Mouse (Mus musculus): ENCODE measurements at regions not wholly inside any gene's neighbourhood (a gene's known extent, or its start where the extent isn't known, plus 50 kb on each side); places are given as distances from the start of the nearest gene placed in this dataset.

DNA sequence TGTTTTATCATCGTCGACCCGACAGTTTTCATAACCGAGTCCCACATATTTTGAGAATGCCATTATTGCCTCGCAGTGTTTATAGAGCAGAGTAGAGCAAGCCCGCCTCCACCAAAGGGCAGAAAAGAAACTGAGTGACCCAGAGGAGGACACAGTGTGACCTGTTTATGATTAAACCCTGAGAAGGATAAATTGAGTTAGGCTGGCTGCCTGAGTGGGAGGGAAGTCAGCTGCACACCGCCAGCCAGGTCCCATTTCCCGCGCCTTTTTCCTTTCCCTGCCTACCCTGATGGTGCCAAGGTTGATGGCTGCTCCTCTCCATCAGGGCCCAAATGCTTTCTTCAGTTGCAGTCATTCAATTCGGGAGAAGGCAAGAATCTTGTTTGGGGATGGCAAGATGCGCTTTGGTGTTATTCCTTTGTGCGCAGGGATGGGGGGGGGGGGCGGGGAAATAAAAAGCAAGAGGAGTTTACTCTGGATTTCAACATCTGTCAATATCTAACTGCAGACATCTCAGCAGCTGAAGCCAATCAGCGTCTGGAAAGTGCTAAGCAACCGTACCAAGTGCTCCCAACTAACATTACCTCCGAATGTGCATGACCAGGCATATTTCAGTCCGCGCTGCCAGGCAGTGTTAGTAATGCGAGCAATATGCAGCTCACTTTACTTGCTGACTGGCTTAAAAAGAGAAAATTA lies 80.6 kb upstream of the Efna5 start:
- Histone ChIP-seq H3K4me3 (no peak overlapping the region), H3K4me1 (peaks cover 7% of the 10 kb centered on the region; the same call in 1 of the 2 replicates), H3K27me3 (ENCODE audit: insufficient read depth, poor library complexity, severe bottlenecking) (no peaks in the 10 kb centered on the region), H3K9me3 (no peaks in the 10 kb centered on the region), H3K27ac (no peak overlapping the region), H3K36me3 (no peaks in the 10 kb centered on the region)
- WGBS: 85% methylated on average over 19 of the region's 19 CpGs
- no peak for DNase-seq (ENCODE audit: low spot score)

DNA sequence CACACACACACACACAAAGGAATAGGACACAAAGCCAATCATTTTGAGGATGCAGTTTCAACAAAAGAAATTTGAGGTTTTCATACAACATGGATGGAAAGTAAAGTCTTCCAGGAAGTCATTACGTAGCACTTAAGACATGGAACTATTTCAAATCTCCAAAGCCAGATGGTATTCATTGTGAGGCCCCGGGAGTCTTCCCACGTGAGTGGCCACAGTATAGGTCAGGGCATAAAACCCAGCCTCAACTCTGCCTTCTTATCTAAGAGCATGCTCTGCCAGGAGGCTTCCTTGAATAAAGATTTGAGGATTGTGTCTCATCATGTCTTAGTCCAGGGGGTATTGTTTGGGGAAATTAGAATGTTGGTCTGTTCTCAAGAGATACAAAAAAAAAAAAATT lies 78.0 kb upstream of the Efna5 start:
- H3K27me3 ChIP-seq (ENCODE audit: insufficient read depth, poor library complexity, severe bottlenecking): no peaks in the 10 kb centered on the region
- no peak for DNase-seq (ENCODE audit: low spot score)

DNA sequence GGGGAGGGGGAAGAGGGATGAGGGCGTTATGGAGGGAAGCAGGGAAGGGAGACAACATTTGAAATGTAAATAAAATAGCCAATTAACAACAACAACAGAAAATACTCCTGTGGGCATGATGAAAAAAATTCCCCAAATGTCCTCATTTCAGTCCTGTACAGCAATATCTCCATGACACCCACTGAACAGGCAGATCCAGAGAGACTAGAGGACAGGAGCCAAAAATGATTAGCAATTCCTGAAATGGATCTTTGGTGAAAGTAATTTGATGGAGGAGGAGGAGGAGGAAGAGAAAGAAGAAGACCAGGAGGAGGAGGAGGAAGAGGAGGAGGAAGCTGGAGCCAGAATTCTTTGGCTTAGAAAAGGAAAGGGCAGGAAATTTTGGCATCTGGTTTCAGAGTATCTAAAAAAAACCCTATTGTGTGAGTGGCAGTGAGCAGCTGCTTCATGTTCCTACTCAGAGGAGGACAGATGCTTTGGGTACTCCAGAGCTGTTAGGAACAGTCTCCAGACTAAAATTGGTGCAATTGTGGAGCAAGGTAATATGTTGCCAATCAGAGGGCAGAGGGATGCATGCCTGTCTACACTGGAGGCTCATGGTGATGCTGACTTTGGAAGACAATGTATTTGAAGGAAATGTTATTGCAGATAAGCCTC lies 66.5 kb upstream of the Efna5 start:
- H3K27me3 ChIP-seq (ENCODE audit: insufficient read depth, poor library complexity, severe bottlenecking): no peaks in the 10 kb centered on the region
- H3K9me3 ChIP-seq: no peaks in the 10 kb centered on the region
- DNase-seq (ENCODE audit: low spot score): no peak
- no peak overlapping the region for H3K4me3 ChIP-seq
- no peak overlapping the region for H3K27ac ChIP-seq
- no peaks in the 10 kb centered on the region for H3K4me1 ChIP-seq
- WGBS: 80% methylated on average over 1 of the region's 1 CpGs
- H3K36me3 ChIP-seq: no peaks in the 10 kb centered on the region

More for the DNA sequence above, 78.0 kb upstream of the Efna5 start:
- WGBS: 59% methylated on average over 3 of the region's 3 CpGs
- Histone ChIP-seq H3K27ac (no peak overlapping the region), H3K36me3 (no peaks in the 10 kb centered on the region), H3K4me3 (no peak overlapping the region), H3K4me1 (peaks cover 4% of the 10 kb centered on the region; the same call in 1 of the 2 replicates), H3K9me3 (no peaks in the 10 kb centered on the region)

DNA sequence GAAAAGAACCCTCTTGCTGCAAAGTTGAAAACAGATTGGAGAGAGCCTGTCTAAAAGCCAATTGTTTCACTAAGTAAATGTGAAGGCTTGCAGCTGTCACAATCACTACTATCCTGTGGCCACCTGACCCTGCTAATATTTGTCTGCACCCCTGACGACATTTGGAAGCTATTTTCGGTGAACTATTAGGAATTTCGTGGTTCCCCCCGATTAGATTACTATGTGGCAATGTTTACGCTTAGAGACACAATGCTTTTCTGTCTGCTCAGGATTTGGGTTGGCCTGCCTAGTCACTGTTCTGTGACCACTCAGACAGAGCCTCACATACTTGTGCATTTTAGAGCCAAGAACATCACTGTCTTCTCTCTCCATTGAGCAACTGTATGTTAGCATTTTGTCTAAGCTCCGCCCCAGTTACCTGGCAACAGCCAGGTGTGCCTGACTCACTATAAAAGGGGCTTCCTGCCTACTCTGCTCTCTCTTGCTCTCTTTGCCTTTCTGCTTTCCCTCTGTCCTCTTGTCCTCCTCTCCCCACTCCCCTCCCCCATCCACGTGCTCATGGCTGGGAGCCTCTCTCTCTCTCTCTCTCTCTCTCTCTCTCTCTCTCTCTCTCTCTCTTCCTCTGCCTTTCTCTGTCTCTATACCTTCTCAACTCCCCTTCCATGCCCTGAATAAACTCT lies 59.6 kb upstream of the Efna5 start:
- H3K27ac ChIP-seq: no peak overlapping the region
- no peak overlapping the region for H3K4me3 ChIP-seq
- H3K27me3 ChIP-seq (ENCODE audit: insufficient read depth, poor library complexity, severe bottlenecking): no peaks in the 10 kb centered on the region
- no peaks in the 10 kb centered on the region for H3K9me3 ChIP-seq
- H3K4me1 ChIP-seq: peaks cover 9% of the 10 kb centered on the region
- H3K36me3 ChIP-seq: no peaks in the 10 kb centered on the region
- no peak for DNase-seq (ENCODE audit: low spot score)
- 31% methylated on average over 7 of the region's 7 CpGs for WGBS

DNA sequence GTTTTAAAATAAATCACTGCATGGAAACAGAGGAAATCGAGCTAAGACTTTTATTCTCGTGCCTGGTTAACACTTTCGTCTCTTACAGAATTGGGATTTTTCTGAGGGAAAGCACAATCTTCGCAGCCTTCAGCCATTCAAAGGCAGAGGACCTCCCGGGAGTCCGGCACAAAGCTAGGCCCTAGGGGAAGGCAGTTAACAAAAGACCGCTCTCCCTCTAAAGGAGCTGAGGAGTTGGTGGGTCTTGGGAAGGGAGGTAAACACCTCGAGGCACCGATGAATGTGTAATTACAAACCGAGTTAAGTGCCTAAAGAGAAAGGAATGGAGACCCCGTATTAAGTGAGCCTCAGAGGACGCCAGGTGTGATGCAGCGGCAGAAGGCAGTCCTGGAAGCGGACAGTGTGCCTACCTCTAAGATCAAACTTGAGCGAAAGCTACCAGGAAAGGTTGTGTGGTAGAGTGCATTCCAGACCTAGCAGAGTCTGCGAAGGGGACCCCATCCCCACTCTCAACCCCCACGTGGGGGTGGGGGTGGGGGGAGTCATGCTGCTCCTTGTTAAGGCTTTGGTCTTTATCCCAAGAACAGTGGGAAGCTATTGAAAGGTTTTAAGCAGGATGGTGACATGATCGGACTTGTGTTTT lies 58.9 kb upstream of the Efna5 start:
- no peaks in the 10 kb centered on the region for H3K36me3 ChIP-seq
- no peak for DNase-seq (ENCODE audit: low spot score)
- 24% methylated on average over 18 of the region's 18 CpGs for WGBS
- H3K4me1 ChIP-seq: peaks cover 9% of the 10 kb centered on the region
- H3K27ac ChIP-seq: no peak overlapping the region
- H3K27me3 ChIP-seq (ENCODE audit: insufficient read depth, poor library complexity, severe bottlenecking): no peaks in the 10 kb centered on the region
- H3K9me3 ChIP-seq: no peaks in the 10 kb centered on the region
- H3K4me3 ChIP-seq: peak overlapping the region; percentile 33; the same call in 1 of the 2 replicates

DNA sequence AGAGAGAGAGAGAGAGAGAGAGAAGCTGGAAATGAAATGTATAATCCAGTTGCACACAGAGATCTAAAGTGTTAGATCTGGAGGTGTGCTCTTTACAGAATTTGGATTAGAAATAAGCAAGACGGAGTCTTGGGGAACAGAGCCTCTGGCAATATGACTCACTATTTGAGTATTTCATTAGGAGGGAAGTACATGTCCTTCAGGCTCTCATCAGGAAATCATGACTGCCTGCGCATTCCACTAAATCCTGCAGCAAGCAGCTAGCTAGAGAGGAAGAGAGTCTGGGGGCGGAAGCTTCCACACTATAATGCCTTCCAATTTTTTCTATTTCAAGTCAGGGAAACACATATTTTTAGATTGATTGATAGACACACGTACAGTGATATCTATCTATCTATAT lies 58.1 kb upstream of the Efna5 start:
- no peaks in the 10 kb centered on the region for H3K36me3 ChIP-seq
- no peak overlapping the region for H3K4me3 ChIP-seq
- WGBS: 64% methylated on average over 4 of the region's 4 CpGs
- no peaks in the 10 kb centered on the region for H3K27me3 ChIP-seq (ENCODE audit: insufficient read depth, poor library complexity, severe bottlenecking)
- H3K9me3 ChIP-seq: no peaks in the 10 kb centered on the region
- H3K4me1 ChIP-seq: peaks cover 9% of the 10 kb centered on the region
- no peak overlapping the region for H3K27ac ChIP-seq
- no peak for DNase-seq (ENCODE audit: low spot score)

Data from heart, embryonic 10.5 days (tissue).